Mouse (Mus musculus): ENCODE data around the gene Hnf1b.

- TF ChIP-seq POLR2A (IDR thresholded peaks at IDR 0.05; ENCODE audit: insufficient read depth, low read depth, low read length), result no peak
- no peak for TF ChIP-seq CTCF (IDR thresholded peaks at IDR 0.05)
- TF ChIP-seq EP300 (IDR thresholded peaks at IDR 0.05; ENCODE audit: insufficient read depth, low read depth, low read length), result no peak
Measured at GRCm38 (mm10) chr11:83908376-83908775, 58.5 kb downstream of the Hnf1b start.

All from heart, adult 2 months (tissue).